Mouse (Mus musculus): Measurements from ENCODE around the gene Des.

The Des gene

DNA sequence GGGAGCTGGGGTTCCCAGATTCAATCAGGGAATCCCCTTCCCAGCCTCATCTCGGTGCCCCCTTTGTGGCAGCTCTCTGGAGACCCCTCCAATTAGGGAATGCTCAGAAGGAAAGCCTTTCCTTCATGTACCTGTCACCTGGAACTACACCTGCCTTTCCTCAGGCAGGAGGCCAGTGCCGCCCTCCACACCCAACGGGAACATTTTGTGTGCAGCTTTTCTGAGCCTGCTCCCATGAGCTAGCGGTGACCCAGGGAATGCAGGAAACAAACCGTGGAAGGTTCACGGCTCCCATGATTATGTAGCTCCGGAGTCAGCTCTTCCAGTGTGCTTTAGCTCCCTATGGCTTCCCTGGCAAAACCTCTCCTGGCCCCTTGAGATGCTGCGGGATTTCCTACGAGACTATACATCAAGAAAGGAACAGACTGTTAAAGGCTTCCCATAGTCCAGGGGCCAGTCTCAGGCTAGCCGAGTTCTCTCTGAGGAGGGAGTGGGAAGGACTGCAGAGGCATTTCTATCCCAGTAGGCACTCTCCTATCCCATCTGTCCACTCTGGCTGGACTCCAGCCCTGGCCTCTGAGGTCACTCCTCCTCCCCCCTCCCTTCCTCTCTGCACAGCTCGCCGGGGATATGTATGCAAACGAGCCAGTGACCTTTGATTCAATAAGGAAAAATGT, 10.0 kb downstream of the Des start:
- no peak for TF ChIP-seq GATA4 (IDR thresholded peaks at IDR 0.05; ENCODE audit: insufficient replicate concordance, low read length)

DNA sequence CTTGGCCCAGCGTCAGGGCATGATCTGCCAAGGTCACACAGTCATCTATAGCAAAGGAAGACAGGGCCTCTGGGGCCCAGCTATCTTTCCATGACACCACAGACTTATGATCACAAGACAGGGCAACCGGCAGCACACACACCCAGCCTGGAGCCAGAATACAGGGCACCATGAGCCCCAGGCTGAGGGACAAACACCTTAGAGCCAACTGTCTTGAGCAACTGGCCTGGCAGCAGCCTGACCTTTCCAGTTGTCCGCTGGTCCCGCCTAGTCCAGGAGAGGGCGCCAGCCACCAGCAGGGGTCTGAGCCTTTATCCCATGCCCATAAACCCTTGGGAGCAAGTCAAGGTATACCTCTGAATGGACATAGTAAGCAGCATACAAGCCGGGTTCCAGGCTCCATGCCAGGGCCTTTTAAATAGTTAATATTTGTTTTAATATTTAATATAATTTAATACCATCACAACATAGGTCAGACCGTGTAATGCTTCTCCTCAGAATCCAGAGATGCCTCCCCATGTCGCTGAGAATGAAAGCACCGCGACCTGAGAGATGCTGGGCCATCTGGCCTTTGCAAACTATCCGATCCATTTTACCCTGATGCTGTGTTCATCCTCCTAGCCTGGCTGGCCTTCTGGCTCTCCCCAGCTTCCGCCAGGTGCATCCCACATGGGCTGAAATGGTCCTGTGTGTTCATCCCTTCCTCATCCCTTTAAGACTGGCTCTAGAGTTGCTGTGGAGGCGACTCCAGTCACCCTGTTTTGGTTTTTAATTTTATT, 11.4 kb downstream of the Des start:
- no peak for TF ChIP-seq GATA4 (IDR thresholded peaks at IDR 0.05; ENCODE audit: insufficient replicate concordance, low read length)

GRCm38 (mm10) chr1:75372450-75372849, 12.3 kb downstream of the Des start:
- TF ChIP-seq GATA4 (IDR thresholded peaks at IDR 0.05; ENCODE audit: insufficient replicate concordance, low read length), result no peak

- no peak for TF ChIP-seq GATA4 (IDR thresholded peaks at IDR 0.05; ENCODE audit: insufficient replicate concordance, low read length)
These were observed 13.1 kb downstream of the Des start for GRCm38 (mm10) chr1:75373276-75373675.

DNA sequence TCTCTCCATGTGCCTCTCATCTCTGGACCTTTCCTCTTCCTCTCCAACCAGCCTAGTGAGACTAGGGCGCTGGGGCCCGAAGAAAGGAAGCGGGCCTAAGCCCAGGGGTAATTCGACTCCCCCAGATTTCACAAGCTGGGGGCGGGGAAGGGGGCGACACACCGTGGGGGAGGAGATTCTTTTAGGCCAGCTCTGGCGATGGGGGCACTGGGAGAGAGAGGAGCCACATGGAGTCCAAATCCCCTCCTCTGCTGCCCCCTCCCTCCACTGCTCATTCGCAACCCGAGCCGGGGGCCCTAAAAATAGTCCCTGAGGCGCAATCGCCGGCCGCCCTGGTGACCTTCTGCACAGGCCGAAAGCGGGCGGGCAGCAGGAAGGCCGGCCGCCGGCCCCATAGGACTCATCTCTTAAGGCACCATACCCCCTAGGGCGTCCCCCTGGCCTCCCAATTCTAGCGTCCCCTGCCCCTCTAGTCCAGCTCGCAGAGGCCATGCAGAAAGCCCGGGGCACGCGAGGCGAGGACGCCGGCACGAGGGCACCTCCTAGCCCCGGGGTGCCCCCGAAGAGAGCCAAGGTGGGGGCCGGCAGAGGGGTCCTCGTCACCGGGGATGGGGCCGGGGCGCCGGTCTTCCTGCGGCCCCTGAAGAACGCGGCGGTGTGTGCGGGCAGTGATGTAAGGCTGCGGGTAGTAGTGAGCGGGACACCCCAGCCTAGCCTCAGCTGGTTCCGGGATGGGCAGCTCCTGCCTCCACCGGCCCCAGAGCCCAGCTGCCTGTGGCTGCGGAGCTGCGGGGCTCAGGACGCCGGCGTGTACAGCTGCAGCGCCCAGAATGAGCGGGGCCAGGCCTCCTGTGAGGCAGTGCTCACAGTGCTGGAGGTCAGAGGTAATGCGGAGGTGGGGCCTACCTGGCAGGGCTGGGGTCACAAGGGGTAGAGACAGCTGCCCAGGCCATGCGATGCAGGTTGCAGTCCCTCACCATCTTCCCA, 15.1 kb downstream of the Des start, which contains the start of gene Speg:
Gene Speg, plus strand, starts transcription at position 348 of the 987 bp plus-strand sequence.
- TF ChIP-seq GATA4 (IDR thresholded peaks at IDR 0.05; ENCODE audit: insufficient replicate concordance, low read length), result no peak

DNA sequence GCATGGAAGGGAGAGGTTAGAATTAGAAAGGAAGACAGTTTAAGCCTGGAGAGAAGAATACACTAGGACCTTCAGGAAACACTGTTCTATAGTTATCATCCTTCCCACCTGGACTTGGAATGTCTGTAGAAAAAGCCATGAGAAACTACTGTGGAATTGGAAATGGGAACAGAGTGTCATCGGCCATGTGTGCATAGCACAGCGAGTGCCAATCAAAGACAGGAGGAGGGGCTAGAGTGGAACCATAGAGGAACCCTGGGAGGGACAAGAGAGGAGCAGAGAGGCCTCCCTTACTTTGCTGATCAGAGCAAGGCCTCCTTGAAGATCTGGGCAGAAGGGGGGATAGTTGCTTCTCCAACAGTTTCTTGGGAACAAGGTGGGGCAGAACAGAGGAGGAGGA, 19.1 kb downstream of the Des start:
- no peak for TF ChIP-seq GATA4 (IDR thresholded peaks at IDR 0.05; ENCODE audit: insufficient replicate concordance, low read length)

DNA sequence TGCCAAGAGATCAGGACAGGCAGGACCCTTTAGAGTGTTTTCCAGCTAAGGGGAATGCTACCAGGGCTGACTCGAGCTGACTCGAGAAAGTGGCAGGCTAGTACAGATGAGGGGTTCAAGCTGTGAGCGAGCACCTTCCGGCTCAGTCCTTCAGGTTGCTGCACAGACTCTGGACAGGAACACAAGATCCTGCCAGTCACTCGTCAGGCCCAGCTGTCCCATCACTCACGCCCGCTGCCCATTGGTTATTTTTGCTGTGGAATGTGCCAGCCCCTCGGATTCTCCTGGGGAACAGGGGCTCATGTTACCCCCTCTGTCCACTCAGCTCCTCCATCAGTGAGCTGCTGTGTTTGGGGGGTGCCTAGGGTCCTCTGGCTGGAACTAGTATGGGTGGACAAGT, 19.8 kb downstream of the Des start:
- no peak for TF ChIP-seq GATA4 (IDR thresholded peaks at IDR 0.05; ENCODE audit: insufficient replicate concordance, low read length)

- no peak for TF ChIP-seq GATA4 (IDR thresholded peaks at IDR 0.05; ENCODE audit: insufficient replicate concordance, low read length)
These were observed 20.8 kb downstream of the Des start for GRCm38 (mm10) chr1:75380951-75381350.

DNA sequence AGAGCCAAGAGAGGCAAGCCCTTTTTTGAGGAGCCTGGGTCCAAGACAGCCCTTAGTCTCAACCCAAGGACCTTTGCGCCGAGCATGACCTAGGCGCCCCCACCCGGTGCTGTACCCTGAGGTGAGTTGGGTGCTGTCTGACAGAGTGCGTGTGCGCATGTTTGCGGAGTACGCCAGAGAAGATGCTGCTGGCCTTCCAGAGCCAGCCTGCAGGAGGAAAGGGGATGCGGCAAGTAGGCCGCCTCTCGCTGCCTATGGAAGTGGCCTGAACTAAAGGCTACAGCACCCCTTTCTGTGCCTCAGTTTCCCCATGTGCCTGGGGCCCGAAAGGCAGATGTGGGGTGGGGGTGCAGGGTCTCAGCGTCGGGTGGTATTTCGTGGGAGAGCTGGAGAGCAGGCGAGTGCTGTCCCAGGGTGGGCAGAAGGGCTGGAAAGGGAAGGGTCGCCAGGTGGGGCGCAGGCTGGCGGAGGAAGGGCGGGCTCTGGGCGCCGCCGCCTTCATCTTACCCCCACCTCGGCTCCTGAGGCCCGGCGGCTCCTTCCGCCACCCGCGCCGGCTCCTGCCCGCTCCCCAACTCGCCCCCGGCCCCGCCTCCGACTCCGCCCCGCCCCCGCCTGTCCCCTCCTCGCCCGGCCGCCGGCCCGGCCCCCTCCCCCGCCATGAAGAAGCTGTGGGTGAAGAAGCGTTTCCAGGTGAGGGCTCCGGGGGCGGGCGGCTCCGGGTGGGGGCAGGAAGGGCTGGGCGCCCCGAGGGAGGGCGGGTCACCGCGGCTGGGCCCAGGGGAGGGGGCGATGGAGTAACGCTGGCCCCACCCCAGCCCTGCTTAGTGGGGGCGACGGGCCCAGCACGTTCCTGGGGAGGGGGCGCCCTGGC, 21.6 kb downstream of the Des start:
- no peak for TF ChIP-seq GATA4 (IDR thresholded peaks at IDR 0.05; ENCODE audit: insufficient replicate concordance, low read length)

- no peak for TF ChIP-seq GATA4 (IDR thresholded peaks at IDR 0.05; ENCODE audit: insufficient replicate concordance, low read length)
These were observed 22.4 kb downstream of the Des start for GRCm38 (mm10) chr1:75382356-75383071.

DNA sequence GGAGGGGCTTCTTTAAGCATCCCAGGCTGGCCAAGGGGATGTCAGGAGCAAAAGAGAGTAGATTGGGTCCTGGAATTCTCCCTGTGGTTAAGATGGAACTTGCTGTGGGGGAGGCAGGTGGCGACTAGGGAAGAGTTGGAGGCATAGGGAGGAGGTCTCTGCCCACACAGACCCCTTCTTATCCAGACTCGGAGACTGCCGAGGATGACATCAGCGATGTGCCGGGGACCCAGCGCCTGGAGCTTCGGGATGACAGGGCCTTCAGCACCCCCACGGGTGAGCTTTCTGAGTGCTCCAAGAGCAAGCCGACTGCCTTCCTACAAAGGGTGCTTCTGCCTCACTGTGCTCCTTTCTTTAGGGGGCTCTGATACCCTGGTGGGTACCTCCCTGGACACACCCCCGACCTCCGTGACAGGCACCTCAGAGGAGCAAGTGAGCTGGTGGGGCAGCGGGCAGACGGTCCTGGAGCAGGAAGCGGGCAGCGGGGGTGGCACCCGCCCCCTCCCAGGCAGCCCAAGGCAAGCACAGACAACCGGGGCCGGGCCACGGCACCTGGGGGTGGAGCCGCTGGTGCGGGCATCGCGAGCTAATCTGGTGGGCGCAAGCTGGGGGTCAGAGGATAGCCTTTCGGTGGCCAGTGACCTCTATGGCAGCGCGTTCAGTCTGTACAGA, 24.5 kb downstream of the Des start:
- no peak for TF ChIP-seq GATA4 (IDR thresholded peaks at IDR 0.05; ENCODE audit: insufficient replicate concordance, low read length)

- TF ChIP-seq GATA4 (IDR thresholded peaks at IDR 0.05; ENCODE audit: insufficient replicate concordance, low read length), result no peak
These were observed 25.1 kb downstream of the Des start for GRCm38 (mm10) chr1:75385142-75385730.

GRCm38 (mm10) chr1:75386149-75386548, 26.0 kb downstream of the Des start:
- TF ChIP-seq GATA4 (IDR thresholded peaks at IDR 0.05; ENCODE audit: insufficient replicate concordance, low read length), result no peak
